Mouse (Mus musculus) liver, adult 2 months (tissue): ENCODE measurements around the gene Tyro3.

Experiments used
- CTCF ChIP-seq: fragments of 200-500 bp; IDR thresholded peaks from 2 replicates; pipeline ENCODE4 v1.5.1; 2011; ENCODE audit warnings: low read depth, low read length, control low read depth
- POLR2A ChIP-seq: fragments of 200-500 bp; IDR thresholded peaks from 2 replicates; pipeline ENCODE4 v1.6.1; 2011; ENCODE audit warnings: low read length, control low read depth; ENCODE audit not compliant: insufficient read depth; ENCODE audit errors: extremely low read depth

GRCm38 (mm10) chr2:119800876-119801846 lies 3.6 kb downstream of the Tyro3 start:
- no peak for TF ChIP-seq CTCF
- no peak for TF ChIP-seq POLR2A
